Mouse (Mus musculus) bone marrow macrophage, adult 2 months (primary cell): ENCODE measurements around the gene Slc1a5.

Source experiments
- CTCF ChIP-seq: IDR thresholded peaks from 2 replicates; pipeline ENCODE4 v1.5.1; 2012; ENCODE audit warnings: low read depth, mild to moderate bottlenecking, low read length, moderate library complexity
- POLR2A ChIP-seq: IDR thresholded peaks from 2 replicates; pipeline ENCODE4 v1.6.1; 2012; ENCODE audit warnings: mild to moderate bottlenecking, low read depth, low read length, borderline replicate concordance

GRCm38 (mm10) chr7:16758872-16759574 is 22.1 kb upstream of the Slc1a5 start:
- TF ChIP-seq CTCF (no peak), POLR2A (no peak)
